Mouse (Mus musculus) liver, postnatal 0 days (tissue): ENCODE data around the gene Katnal1.

Experiments
- CTCF ChIP-seq: sonication (generic); IDR thresholded peaks from 2 replicates; pipeline ENCODE4 v1.5.1; 2016; ENCODE audit warnings: antibody characterized with exemption, low read depth
- EP300 ChIP-seq: IDR thresholded peaks from 2 replicates; pipeline ENCODE4 v1.6.1; 2016; ENCODE audit warnings: antibody characterized with exemption, low read depth, mild to moderate bottlenecking

DNA sequence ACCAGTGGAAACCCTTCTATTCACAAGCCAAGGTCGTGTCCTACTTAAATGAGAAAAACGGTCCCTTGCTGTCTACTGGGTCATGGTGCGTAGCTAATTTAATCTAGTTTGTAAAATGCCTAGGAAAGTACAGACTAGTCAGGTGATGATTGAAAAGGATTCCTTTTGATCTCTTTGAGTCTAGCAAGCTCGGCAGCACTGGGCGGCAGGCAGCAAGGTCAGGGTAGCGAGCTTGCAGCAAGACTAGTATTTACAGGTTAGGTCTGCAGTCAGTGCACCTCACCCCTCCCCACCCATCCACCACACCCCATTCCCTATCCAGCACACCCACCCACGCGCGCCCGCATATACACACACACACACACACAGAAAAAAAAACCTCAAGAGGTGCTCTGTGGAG, 31.1 kb upstream of the Katnal1 start:
- TF ChIP-seq CTCF (no peak), EP300 (no peak)
